In the genomic region with DNA sequence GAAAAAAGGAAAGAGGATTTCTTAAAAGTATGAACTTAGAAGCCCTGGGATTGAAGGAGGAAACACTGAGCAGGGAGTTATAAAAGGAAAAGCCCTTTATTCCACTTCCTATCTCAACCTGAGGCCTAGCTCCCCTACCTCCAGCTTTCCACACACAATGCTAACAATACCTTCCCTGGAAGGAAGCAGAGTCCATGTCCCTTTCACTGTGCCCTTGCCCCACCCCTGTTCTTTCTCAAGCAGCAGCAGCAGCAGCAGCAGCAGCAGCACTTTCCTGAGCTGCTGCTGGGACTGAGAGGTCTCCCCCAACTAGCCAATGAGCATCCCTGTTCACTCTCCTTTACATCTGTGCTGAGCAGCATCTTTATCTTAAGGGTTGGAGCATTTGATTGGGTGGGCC, we compare ENCODE assay signal across 26 mouse cellular contexts.
"Had no signal": no experiment of that assay in that cellular context is flagged by ENCODE, and none has a peak within 500 bp of the region (broad histone marks: within the 10 kb centered on the region; RNA-seq: fewer than 3 reads in every experiment).

No protein-coding gene starts in this region.

- H3K4me1 ChIP-seq: heart, embryonic 10.5 days; heart, embryonic 12.5 days; hindbrain, embryonic 10.5 days; hindbrain, embryonic 12.5 days; kidney, embryonic 15.5 days; limb, embryonic 13.5 days; limb, embryonic 15.5 days; liver, embryonic 12.5 days had no signal

- H3K4me2 ChIP-seq: heart, embryonic 12.5 days; hindbrain, embryonic 12.5 days; hindbrain, embryonic 14.5 days; kidney, embryonic 15.5 days; limb, embryonic 13.5 days; limb, embryonic 15.5 days; liver, embryonic 12.5 days had no signal

- H3K4me3 ChIP-seq: gastrocnemius, adult 2 months; heart, embryonic 10.5 days; heart, embryonic 12.5 days; hindbrain, embryonic 10.5 days; hindbrain, embryonic 12.5 days; kidney, embryonic 15.5 days; limb, embryonic 13.5 days; limb, embryonic 15.5 days; liver, embryonic 12.5 days had no signal

- H3K9me3 ChIP-seq: heart, embryonic 10.5 days; heart, embryonic 12.5 days; hindbrain, embryonic 10.5 days; hindbrain, embryonic 12.5 days; kidney, embryonic 15.5 days; limb, embryonic 13.5 days; limb, embryonic 15.5 days; liver, embryonic 12.5 days had no signal

- H3K27ac ChIP-seq: gastrocnemius, adult 2 months; heart, embryonic 10.5 days; hindbrain, embryonic 10.5 days; hindbrain, embryonic 12.5 days; hindbrain, embryonic 14.5 days; kidney, embryonic 15.5 days; kidney, postnatal 0 days; limb, embryonic 13.5 days; limb, embryonic 15.5 days; liver, embryonic 12.5 days had no signal

- DNase-seq: gastrocnemius, adult 2 months; gastrocnemius, postnatal 10 days; gastrocnemius, postnatal 25 days; heart, adult 18-20 months; heart, postnatal 10 days; heart, postnatal 4 days; kidney, adult 11 months; kidney, adult 2 months; kidney, adult 9 months; kidney, postnatal 14 days; kidney, postnatal 36 days; layer of hippocampus, adult 9-11 months; layer of hippocampus, postnatal 36 days; left cerebral cortex, postnatal 4 days had no signal

- H3K36me3 ChIP-seq: heart, embryonic 10.5 days; hindbrain, embryonic 10.5 days; hindbrain, embryonic 12.5 days; kidney, embryonic 15.5 days; limb, embryonic 13.5 days; limb, embryonic 15.5 days; liver, embryonic 12.5 days had no signal

- H3K9ac ChIP-seq: heart, embryonic 12.5 days; hindbrain, embryonic 12.5 days; hindbrain, embryonic 14.5 days; kidney, embryonic 15.5 days; limb, embryonic 13.5 days; limb, embryonic 15.5 days; liver, embryonic 12.5 days had no signal

- ATAC-seq: hindbrain, embryonic 16.5 days; inflammation-experienced regulatory T-cells, adult 6 months; liver, embryonic 12.5 days had no signal

- H3K27me3 ChIP-seq: heart, embryonic 12.5 days; hindbrain, embryonic 12.5 days; kidney, embryonic 15.5 days; limb, embryonic 13.5 days; limb, embryonic 15.5 days; liver, embryonic 12.5 days had no signal
